Mouse (Mus musculus): Measurements from ENCODE around the gene Cpeb2. TPM values are rescaled to one million over a fixed set of nuclear protein-coding genes. Genes with fewer than 3 reads are reported as not detected.

Cpeb2 gene
- total and polyA plus RNA-seq, 3 experiments, result 0.25 to 1.0 (median 0.52) TPM

DNA sequence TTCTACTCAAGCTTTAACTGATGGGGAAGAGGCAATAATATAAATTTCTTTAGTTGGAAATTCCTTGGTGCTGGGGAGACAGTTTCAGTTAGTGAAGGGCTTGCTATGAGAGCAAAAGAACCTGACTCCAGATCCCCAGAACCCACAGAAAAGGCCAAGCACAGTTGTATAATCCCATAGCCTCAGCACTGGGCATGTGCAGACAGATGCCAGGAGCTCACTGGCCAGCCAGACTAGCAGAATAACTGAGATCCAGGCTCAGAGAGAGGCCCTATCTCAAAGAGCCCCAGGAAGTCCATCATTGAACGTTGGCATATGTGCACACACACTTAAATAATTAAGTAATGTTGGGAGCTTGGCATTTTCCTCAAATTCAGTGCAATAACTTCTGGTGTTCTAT lies 70.5 kb downstream of the Cpeb2 start:
- no peaks in the 10 kb centered on the region for H3K9me3 ChIP-seq (replicated peaks; ENCODE audit: low read length)
- no peak overlapping the region for H3K4me2 ChIP-seq (ENCODE audit: insufficient read depth, low read depth, poor library complexity, severe bottlenecking)
- TF ChIP-seq KAT2A (IDR thresholded peaks at IDR 0.05; ENCODE audit: insufficient replicate concordance, low read length), result no peak
- H3K4me3 ChIP-seq (replicated peaks in 1 of 3; ENCODE audit: low read depth in 2 of 3, low read length in 2 of 3, poor library complexity in 1 of 3), result no peak overlapping the region
- peaks cover 0 to 5% of the 10 kb centered on the region in 2 experiments; a peak in 1 of 4 replicates for H3K4me1 ChIP-seq (ENCODE audit: control insufficient read depth in 1 of 2, insufficient read depth in 2 of 2)
- no peak for DNase-seq (ENCODE audit: extremely low read depth)
- no peaks in the 10 kb centered on the region for H3K79me2 ChIP-seq (replicated peaks; ENCODE audit: control insufficient read depth, extremely low read depth, insufficient read depth, poor library complexity, severe bottlenecking)
- no peak overlapping the region for H3K27ac ChIP-seq (ENCODE audit: insufficient read depth, low read depth)
- dilution Hi-C loops (cut with MboI; ENCODE audit: extremely low pct_ligation_motif_present, extremely low pct_unique_long_range_greater_than_20kb, low sequenced_read_pairs), result no loop called here
- H3K27me3 ChIP-seq (replicated peaks), result no peaks in the 10 kb centered on the region
- in situ Hi-C loops (cut with MboI; ENCODE audit: low pct_ligation_motif_present, low pct_unique_long_range_greater_than_20kb, low sequenced_read_pairs), result no loop called here
- no peaks in the 10 kb centered on the region for H3K36me3 ChIP-seq (replicated peaks in 1 of 2; ENCODE audit: control insufficient read depth in 1 of 2, insufficient read depth in 1 of 2, low read length in 1 of 2)
- no peak overlapping the region for H3K9ac ChIP-seq (ENCODE audit: insufficient read depth, low read depth)

- no peaks in the 10 kb centered on the region for H3K9me3 ChIP-seq (replicated peaks; ENCODE audit: low read length)
- H3K4me2 ChIP-seq (ENCODE audit: insufficient read depth, low read depth, poor library complexity, severe bottlenecking), result no peak overlapping the region
- TF ChIP-seq MYC (IDR thresholded peaks at IDR 0.05; ENCODE audit: low read depth, low read length) (no peak), NELFE (IDR thresholded peaks at IDR 0.05; ENCODE audit: low read depth, low read length) (no peak)
- dilution Hi-C loops (cut with MboI; ENCODE audit: extremely low pct_ligation_motif_present, extremely low pct_unique_long_range_greater_than_20kb, low sequenced_read_pairs) (no loop called here), in situ Hi-C loops (cut with MboI; ENCODE audit: low pct_ligation_motif_present, low pct_unique_long_range_greater_than_20kb, low sequenced_read_pairs) (no loop called here)
- no peaks in the 10 kb centered on the region for H3K36me3 ChIP-seq (replicated peaks in 1 of 2; ENCODE audit: control insufficient read depth in 1 of 2, insufficient read depth in 1 of 2, low read length in 1 of 2)
- H3K4me3 ChIP-seq (replicated peaks in 1 of 3; ENCODE audit: low read depth in 2 of 3, low read length in 2 of 3, poor library complexity in 1 of 3), result no peak overlapping the region
- H3K79me2 ChIP-seq (replicated peaks; ENCODE audit: control insufficient read depth, extremely low read depth, insufficient read depth, poor library complexity, severe bottlenecking), result no peaks in the 10 kb centered on the region
- H3K27ac ChIP-seq (ENCODE audit: insufficient read depth, low read depth), result no peak overlapping the region
- DNase-seq (ENCODE audit: extremely low read depth), result no peak
- H3K27me3 ChIP-seq (replicated peaks), result no peaks in the 10 kb centered on the region
- H3K9ac ChIP-seq (ENCODE audit: insufficient read depth, low read depth), result no peak overlapping the region
- peaks cover 0 to 5% of the 10 kb centered on the region in 2 experiments; a peak in 1 of 4 replicates for H3K4me1 ChIP-seq (ENCODE audit: control insufficient read depth in 1 of 2, insufficient read depth in 2 of 2)
Observed at GRCm38 (mm10) chr5:43305449-43305848, 72.5 kb downstream of the Cpeb2 start.

DNA sequence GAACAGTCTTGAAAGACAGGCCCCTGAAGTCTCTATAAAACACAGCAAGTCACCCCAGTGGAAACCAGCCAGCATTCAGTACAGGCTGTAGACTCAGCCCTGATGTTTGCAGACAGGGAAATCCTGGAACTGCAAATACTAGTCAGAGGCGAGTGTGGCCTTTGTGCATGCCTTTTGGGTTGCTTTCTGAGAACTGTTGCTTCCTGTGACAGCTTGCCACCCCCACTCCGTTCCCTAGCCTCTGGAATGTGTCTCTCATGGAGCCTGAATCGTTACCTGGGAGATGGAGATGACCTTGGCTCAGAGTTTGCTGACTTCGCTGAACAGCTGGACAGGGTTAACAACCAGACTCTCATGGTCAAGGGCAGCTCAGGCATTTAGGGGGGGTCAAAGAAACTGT lies 77.0 kb downstream of the Cpeb2 start:
- H3K9ac ChIP-seq (ENCODE audit: insufficient read depth, low read depth), result no peak overlapping the region
- no peaks in the 10 kb centered on the region for H3K36me3 ChIP-seq (replicated peaks in 1 of 2; ENCODE audit: control insufficient read depth in 1 of 2, insufficient read depth in 1 of 2, low read length in 1 of 2)
- DNase-seq (ENCODE audit: extremely low read depth), result no peak
- no peaks in the 10 kb centered on the region for H3K27me3 ChIP-seq (replicated peaks)
- no peak overlapping the region for H3K4me2 ChIP-seq (ENCODE audit: insufficient read depth, low read depth, poor library complexity, severe bottlenecking)
- H3K4me1 ChIP-seq (ENCODE audit: control insufficient read depth in 1 of 2, insufficient read depth in 2 of 2), result no peaks in the 10 kb centered on the region
- H3K9me3 ChIP-seq (replicated peaks; ENCODE audit: low read length), result no peaks in the 10 kb centered on the region
- no peak overlapping the region for H3K27ac ChIP-seq (ENCODE audit: insufficient read depth, low read depth)
- dilution Hi-C loops (cut with MboI; ENCODE audit: extremely low pct_ligation_motif_present, extremely low pct_unique_long_range_greater_than_20kb, low sequenced_read_pairs), result no loop called here
- H3K4me3 ChIP-seq (replicated peaks in 1 of 3; ENCODE audit: low read depth in 2 of 3, low read length in 2 of 3, poor library complexity in 1 of 3), result no peak overlapping the region
- in situ Hi-C loops (cut with MboI; ENCODE audit: low pct_ligation_motif_present, low pct_unique_long_range_greater_than_20kb, low sequenced_read_pairs), result no loop called here
- H3K79me2 ChIP-seq (replicated peaks; ENCODE audit: control insufficient read depth, extremely low read depth, insufficient read depth, poor library complexity, severe bottlenecking), result no peaks in the 10 kb centered on the region
- TF ChIP-seq CHD1 (IDR thresholded peaks at IDR 0.05; ENCODE audit: low read depth, low read length), result no peak
- no peak for TF ChIP-seq KAT2A (IDR thresholded peaks at IDR 0.05; ENCODE audit: insufficient replicate concordance, low read length)
- no peak for TF ChIP-seq USF2 (conservative IDR thresholded peaks at IDR 0.05; ENCODE audit: low read depth, low read length)
- TF ChIP-seq IRF4 (IDR thresholded peaks at IDR 0.05; ENCODE audit: low read depth, low read length), result no peak
- no peak for TF ChIP-seq MEF2A (IDR thresholded peaks at IDR 0.05; ENCODE audit: borderline replicate concordance, low read depth, low read length)
- no peak for TF ChIP-seq HCFC1 (IDR thresholded peaks at IDR 0.05; ENCODE audit: low read depth, low read length)
- no peak for TF ChIP-seq POLR2AphosphoS2 (IDR thresholded peaks at IDR 0.05; ENCODE audit: low read depth, low read length)
- TF ChIP-seq ZMIZ1 (IDR thresholded peaks at IDR 0.05; ENCODE audit: low read depth, low read length), result no peak
- no peak for TF ChIP-seq PAX5 (IDR thresholded peaks at IDR 0.05; ENCODE audit: low read length)
- no peak for TF ChIP-seq MAX (IDR thresholded peaks at IDR 0.05; ENCODE audit: low read length)
- no peak for TF ChIP-seq RAD21 (IDR thresholded peaks at IDR 0.05; ENCODE audit: low read depth, low read length)
- no peak for TF ChIP-seq TCF12 (IDR thresholded peaks at IDR 0.05; ENCODE audit: low read depth, low read length)
- no peak for TF ChIP-seq ELF1 (IDR thresholded peaks at IDR 0.05; ENCODE audit: low read depth, low read length)
- no peak for TF ChIP-seq ETS1 (conservative IDR thresholded peaks at IDR 0.05; ENCODE audit: low read depth, low read length)
- TF ChIP-seq BHLHE40 (IDR thresholded peaks at IDR 0.05; ENCODE audit: low read depth, low read length), result no peak
- TF ChIP-seq ZNF384 (IDR thresholded peaks at IDR 0.05; ENCODE audit: low read depth, low read length), result no peak
- TF ChIP-seq USF1 (IDR thresholded peaks at IDR 0.05; ENCODE audit: low read depth, low read length), result no peak
- TF ChIP-seq NELFE (IDR thresholded peaks at IDR 0.05; ENCODE audit: low read depth, low read length), result no peak
- no peak for TF ChIP-seq SIN3A (IDR thresholded peaks at IDR 0.05; ENCODE audit: low read length)
- TF ChIP-seq POLR2A (IDR thresholded peaks at IDR 0.05; ENCODE audit: low read depth, low read length), result no peak
